Mouse (Mus musculus) stomach, embryonic 15.5 days (tissue): ENCODE data around the gene Cyp24a1. TPM values are rescaled to one million over a fixed set of nuclear protein-coding genes. Genes with fewer than 3 reads are reported as not detected.

Experiments used
- ATAC-seq: fragments of 200-750 bp; cut with Nextera tagmentation; 2 replicates; pipeline ENCODE4 v1.8.0; 2017; ENCODE audit warnings: low read depth, moderate number of reproducible peaks, moderate TSS enrichment; ENCODE audit not compliant: insufficient read depth, low FRiP score
- H3K27ac ChIP-seq: fragments of 300-500 bp; sonication (generic); 2 replicates; pipeline ENCODE4 v1.5.1; 2015; ENCODE audit warnings: mild to moderate bottlenecking, inconsistent platforms
- H3K27me3 ChIP-seq: fragments of 300-500 bp; sonication (generic); replicated peaks from 2 replicates; pipeline ENCODE4 v1.6.1; 2015; ENCODE audit warnings: inconsistent platforms
- H3K36me3 ChIP-seq: fragments of 300-500 bp; sonication (generic); 2 replicates; pipeline ENCODE4 v1.6.1; 2015; ENCODE audit warnings: inconsistent platforms
- H3K4me1 ChIP-seq: fragments of 300-500 bp; sonication (generic); 2 replicates; pipeline ENCODE4 v1.6.1; 2015; ENCODE audit warnings: inconsistent platforms
- H3K4me2 ChIP-seq: fragments of 300-500 bp; sonication (generic); 2 replicates; pipeline ENCODE4 v1.6.1; 2015; ENCODE audit warnings: mild to moderate bottlenecking, inconsistent platforms
- H3K4me3 ChIP-seq: fragments of 300-500 bp; sonication (generic); replicated peaks from 2 replicates; pipeline ENCODE4 v1.5.1; 2015; ENCODE audit warnings: inconsistent platforms
- H3K9ac ChIP-seq: fragments of 300-500 bp; sonication (generic); 2 replicates; pipeline ENCODE4 v1.6.1; 2015; ENCODE audit warnings: inconsistent platforms
- H3K9me3 ChIP-seq: fragments of 300-500 bp; sonication (generic); 2 replicates; pipeline ENCODE4 v1.6.1; 2016; ENCODE audit warnings: inconsistent platforms
- WGBS: fragments of 180-500 bp; shearing (Covaris S2); methylation state at CpG from one replicate; pipeline ENCODE4 v1.1.7; 2015; 5-methylcytosine and 5-hydroxymethylcytosine counted together
- polyA plus RNA-seq: library from polyadenylated mRNA; unstranded; fragments of >200 nt; fragmentation: Nextera tagmentation; extraction: Ambion mirVana; gene quantifications from 2 replicates; pipeline ENCODE4 v1.2.1, GENCODE M21; 2015

Gene Cyp24a1
- polyA plus RNA-seq, 1 experiment from 2014 or later, result not detected

- 61% methylated on average over 26 of the region's 26 CpGs for WGBS
- ATAC-seq, result no peak
- H3K9me3 ChIP-seq, result no peaks in the 10 kb centered on the region
- no peak overlapping the region for H3K4me3 ChIP-seq
- no peaks in the 10 kb centered on the region for H3K4me1 ChIP-seq
- H3K4me2 ChIP-seq, result no peak overlapping the region
- no peaks in the 10 kb centered on the region for H3K36me3 ChIP-seq
- no peak overlapping the region for H3K9ac ChIP-seq
- H3K27me3 ChIP-seq, result peaks cover 22% of the 10 kb centered on the region
- no peak overlapping the region for H3K27ac ChIP-seq
Observed at GRCm38 (mm10) chr2:170487890-170488502, 8.9 kb downstream of the Cyp24a1 start.

- no peak overlapping the region for H3K9ac ChIP-seq
- H3K27ac ChIP-seq, result no peak overlapping the region
- 74% methylated on average over 7 of the region's 7 CpGs for WGBS
- peaks cover 15% of the 10 kb centered on the region for H3K27me3 ChIP-seq
- no peak overlapping the region for H3K4me3 ChIP-seq
- no peak for ATAC-seq
- no peaks in the 10 kb centered on the region for H3K4me1 ChIP-seq
- no peaks in the 10 kb centered on the region for H3K9me3 ChIP-seq
- no peaks in the 10 kb centered on the region for H3K36me3 ChIP-seq
- no peak overlapping the region for H3K4me2 ChIP-seq
Observed at GRCm38 (mm10) chr2:170487202-170487601, 9.7 kb downstream of the Cyp24a1 start.

- no peaks in the 10 kb centered on the region for H3K9me3 ChIP-seq
- H3K4me1 ChIP-seq, result no peaks in the 10 kb centered on the region
- H3K9ac ChIP-seq, result no peak overlapping the region
- H3K4me2 ChIP-seq, result no peak overlapping the region
- no peak overlapping the region for H3K4me3 ChIP-seq
- 66% methylated on average over 11 of the region's 11 CpGs for WGBS
- ATAC-seq, result no peak
- H3K27ac ChIP-seq, result no peak overlapping the region
- H3K36me3 ChIP-seq, result no peaks in the 10 kb centered on the region
- peaks cover 15% of the 10 kb centered on the region; the same call in 1 of the 2 replicates for H3K27me3 ChIP-seq
Observed at GRCm38 (mm10) chr2:170483914-170484313, 13.0 kb downstream of the Cyp24a1 start.

DNA sequence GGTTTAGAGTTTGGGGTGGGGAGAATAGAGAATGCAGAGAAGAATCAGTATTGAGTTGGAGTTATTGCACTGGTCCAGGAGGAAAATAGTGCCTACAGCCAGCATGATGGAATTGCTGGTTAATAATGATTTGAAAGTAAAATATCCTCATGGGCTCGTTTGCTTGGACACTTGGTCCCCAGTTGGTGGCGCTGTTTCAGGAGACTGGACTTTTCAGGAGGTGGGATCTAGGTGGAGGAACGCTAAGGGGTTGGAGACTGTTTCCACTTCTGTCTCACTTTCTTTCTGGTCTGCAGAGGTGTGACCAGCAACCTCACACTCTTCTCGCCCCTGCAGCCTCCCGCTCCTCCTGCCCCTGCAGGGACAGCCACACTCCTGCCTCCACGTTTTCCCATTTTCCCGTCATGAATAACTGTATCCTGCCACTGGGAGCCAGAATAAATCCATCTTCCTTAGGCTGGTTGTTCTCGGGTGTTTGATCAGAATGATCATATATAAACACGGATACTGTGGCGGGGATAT lies 14.9 kb downstream of the Cyp24a1 start:
- no peaks in the 10 kb centered on the region for H3K36me3 ChIP-seq
- no peak overlapping the region for H3K4me3 ChIP-seq
- no peak for ATAC-seq
- H3K9ac ChIP-seq, result no peak overlapping the region
- no peak overlapping the region for H3K27ac ChIP-seq
- no peaks in the 10 kb centered on the region for H3K9me3 ChIP-seq
- no peaks in the 10 kb centered on the region for H3K4me1 ChIP-seq
- peaks cover 15% of the 10 kb centered on the region; the same call in 1 of the 2 replicates for H3K27me3 ChIP-seq
- H3K4me2 ChIP-seq, result no peak overlapping the region
- 51% methylated on average over 10 of the region's 10 CpGs for WGBS

DNA sequence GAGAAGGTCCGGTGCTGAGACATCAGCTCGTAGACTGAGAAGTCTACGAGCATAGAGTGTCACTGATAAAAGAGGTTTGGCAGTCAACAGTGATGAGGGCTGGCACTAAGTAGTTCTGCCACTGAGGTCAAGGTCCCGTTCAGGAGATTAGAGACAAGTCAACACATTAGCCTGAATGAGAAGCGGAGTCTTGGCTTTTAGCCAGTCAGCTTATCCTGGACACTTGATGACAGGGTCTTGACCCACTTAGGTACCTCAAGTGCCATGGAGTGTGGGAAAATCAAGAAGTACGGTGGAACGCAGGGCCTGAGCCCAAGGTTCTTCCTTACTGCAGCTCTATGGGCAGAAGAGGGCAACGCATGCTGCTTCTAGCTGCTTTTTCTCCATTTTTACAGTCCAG lies 20.3 kb downstream of the Cyp24a1 start:
- Histone ChIP-seq H3K27me3 (no peaks in the 10 kb centered on the region), H3K36me3 (no peaks in the 10 kb centered on the region), H3K27ac (no peak overlapping the region), H3K4me1 (no peaks in the 10 kb centered on the region), H3K9me3 (no peaks in the 10 kb centered on the region), H3K4me2 (no peak overlapping the region), H3K9ac (no peak overlapping the region), H3K4me3 (no peak overlapping the region)
- 64% methylated on average over 8 of the region's 8 CpGs for WGBS
- no peak for ATAC-seq

DNA sequence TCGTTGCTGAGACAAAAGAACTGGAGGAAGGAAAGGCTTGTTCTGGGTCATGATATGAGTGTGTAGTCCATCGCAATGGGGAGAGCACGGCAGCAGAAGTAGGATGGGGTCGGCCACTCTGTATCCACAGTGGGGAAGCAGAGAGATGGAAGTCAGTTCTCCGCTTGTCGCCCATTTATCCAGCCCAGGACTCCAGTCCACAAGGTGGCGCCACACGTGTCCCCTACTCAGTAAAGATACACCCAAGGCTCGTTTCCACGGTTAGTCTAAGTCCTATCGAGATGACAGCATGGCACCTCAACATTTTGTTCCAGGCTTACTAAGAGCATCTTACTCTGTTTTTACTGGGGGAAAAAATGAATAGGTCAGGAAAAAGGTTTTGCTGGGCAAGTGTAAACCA lies 20.7 kb downstream of the Cyp24a1 start:
- H3K4me2 ChIP-seq, result no peak overlapping the region
- no peaks in the 10 kb centered on the region for H3K27me3 ChIP-seq
- H3K27ac ChIP-seq, result no peak overlapping the region
- ATAC-seq, result no peak
- H3K4me3 ChIP-seq, result no peak overlapping the region
- WGBS, result 77% methylated on average over 11 of the region's 11 CpGs
- no peak overlapping the region for H3K9ac ChIP-seq
- no peaks in the 10 kb centered on the region for H3K4me1 ChIP-seq
- H3K9me3 ChIP-seq, result no peaks in the 10 kb centered on the region
- no peaks in the 10 kb centered on the region for H3K36me3 ChIP-seq

DNA sequence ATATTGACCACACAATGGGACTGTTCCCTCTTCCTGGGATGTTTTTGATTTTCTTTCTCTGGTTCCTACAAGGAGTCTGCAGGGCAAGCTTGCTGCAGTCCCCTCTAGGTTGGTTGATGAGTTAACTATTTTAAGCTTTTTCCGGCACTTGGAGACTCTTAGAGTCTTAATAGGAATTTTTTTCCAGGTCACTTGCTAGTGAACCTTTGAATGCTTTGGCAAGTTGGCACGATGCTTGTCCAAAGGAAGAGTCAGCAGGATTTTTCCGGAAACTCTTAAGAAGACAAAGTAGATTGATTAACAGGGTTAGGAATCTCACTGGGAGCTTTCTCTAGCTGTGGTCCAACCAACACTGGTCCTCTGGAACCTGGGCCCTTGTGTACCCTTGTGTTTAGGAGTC lies 21.8 kb downstream of the Cyp24a1 start:
- Histone ChIP-seq H3K4me1 (no peaks in the 10 kb centered on the region), H3K9ac (no peak overlapping the region), H3K9me3 (no peaks in the 10 kb centered on the region), H3K27ac (no peak overlapping the region), H3K36me3 (no peaks in the 10 kb centered on the region), H3K27me3 (no peaks in the 10 kb centered on the region), H3K4me2 (no peak overlapping the region), H3K4me3 (no peak overlapping the region)
- 82% methylated on average over 3 of the region's 3 CpGs for WGBS
- no peak for ATAC-seq

- Histone ChIP-seq H3K36me3 (no peaks in the 10 kb centered on the region), H3K9ac (no peak overlapping the region), H3K4me1 (no peaks in the 10 kb centered on the region), H3K27ac (no peak overlapping the region), H3K9me3 (no peaks in the 10 kb centered on the region), H3K4me2 (no peak overlapping the region), H3K4me3 (no peak overlapping the region), H3K27me3 (no peaks in the 10 kb centered on the region)
- WGBS, result 95% methylated on average over 5 of the region's 5 CpGs
- no peak for ATAC-seq
Observed at GRCm38 (mm10) chr2:170474125-170474524, 22.8 kb downstream of the Cyp24a1 start.

GRCm38 (mm10) chr2:170470591-170470990 lies 26.4 kb downstream of the Cyp24a1 start:
- Histone ChIP-seq H3K4me1 (no peaks in the 10 kb centered on the region), H3K4me2 (no peak overlapping the region), H3K9me3 (no peaks in the 10 kb centered on the region), H3K36me3 (no peaks in the 10 kb centered on the region), H3K27me3 (no peaks in the 10 kb centered on the region), H3K27ac (no peak overlapping the region), H3K4me3 (no peak overlapping the region), H3K9ac (no peak overlapping the region)
- WGBS, result 65% methylated on average over 5 of the region's 5 CpGs
- ATAC-seq, result no peak

DNA sequence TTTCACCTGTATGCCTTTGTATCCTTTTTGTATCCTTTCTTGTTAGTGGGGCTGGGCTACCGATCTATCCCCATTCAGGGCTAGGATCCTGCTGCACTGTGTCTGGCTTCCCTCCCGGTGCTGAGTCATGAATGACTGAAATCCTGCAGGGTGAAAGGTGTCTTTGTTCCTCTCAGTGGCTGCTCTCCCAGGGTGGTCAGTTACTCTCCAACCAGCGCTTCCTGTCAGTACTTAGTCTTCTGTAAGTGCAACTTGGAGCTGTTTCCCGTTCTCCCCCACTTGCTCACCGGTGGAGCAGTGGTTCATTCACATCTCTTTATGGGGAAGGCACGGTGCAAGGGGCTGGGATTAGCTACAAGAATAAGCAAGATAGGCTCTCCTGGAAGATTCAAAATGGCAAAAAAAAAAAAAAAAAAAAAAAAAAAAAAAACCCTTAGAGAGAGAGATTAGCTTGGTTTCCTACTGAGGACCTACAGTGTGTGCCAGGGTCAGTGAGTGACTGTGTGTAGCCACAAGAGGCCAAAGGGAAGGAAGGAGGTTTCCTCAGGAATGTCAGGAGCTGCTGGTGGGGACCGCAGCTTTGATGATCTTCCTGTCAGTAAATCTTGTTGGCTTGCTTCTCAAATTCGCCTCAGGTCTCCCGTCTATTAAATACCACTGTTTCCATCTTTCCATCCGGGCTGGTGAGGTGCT lies 27.2 kb downstream of the Cyp24a1 start:
- H3K27ac ChIP-seq, result no peak overlapping the region
- H3K9me3 ChIP-seq, result no peaks in the 10 kb centered on the region
- 10% methylated on average over 10 of the region's 10 CpGs for WGBS
- no peaks in the 10 kb centered on the region for H3K4me1 ChIP-seq
- no peak overlapping the region for H3K9ac ChIP-seq
- ATAC-seq, result peak; percentile 53; the same call in 1 of the 2 replicates
- H3K4me3 ChIP-seq, result no peak overlapping the region
- H3K4me2 ChIP-seq, result no peak overlapping the region
- no peaks in the 10 kb centered on the region for H3K27me3 ChIP-seq
- H3K36me3 ChIP-seq, result no peaks in the 10 kb centered on the region

DNA sequence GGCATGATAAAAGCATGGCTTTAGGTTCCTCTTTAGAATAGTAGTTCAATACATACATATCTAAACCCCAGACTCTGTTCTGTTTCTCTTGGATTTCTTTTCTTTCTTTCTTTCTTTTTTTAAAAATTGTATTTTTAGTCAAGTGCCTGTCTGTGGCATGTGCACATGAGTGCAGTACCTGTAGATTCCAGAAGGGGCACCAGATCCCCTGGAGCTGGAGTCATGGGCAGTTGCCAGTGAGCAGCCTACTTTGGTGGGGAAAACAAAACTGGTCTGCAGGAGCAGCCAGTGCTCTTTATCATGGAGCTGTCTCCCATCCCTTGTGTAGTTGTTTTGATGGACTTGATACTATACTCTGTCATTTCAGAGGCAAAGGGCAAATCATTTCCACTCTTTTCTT lies 28.9 kb downstream of the Cyp24a1 start:
- ATAC-seq, result no peak

DNA sequence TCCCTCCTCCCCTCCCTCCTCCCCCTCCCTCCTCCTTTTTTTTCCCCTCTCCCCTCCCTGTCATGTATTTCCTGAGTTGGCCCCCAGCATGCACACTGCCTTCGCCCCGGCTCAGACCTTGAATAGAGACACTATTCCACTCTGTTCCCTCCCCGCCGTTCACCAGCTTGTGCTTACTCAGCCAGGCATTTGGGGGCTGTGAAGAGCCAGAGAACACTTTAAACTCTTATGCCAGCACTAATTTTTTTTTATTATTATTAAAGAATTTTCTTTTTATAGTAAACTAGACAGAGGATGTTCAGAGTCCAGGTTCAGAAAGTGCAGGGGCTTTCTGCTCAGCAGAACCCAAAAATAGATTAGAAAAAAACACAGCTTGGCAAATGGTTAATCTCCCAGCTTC lies 32.1 kb downstream of the Cyp24a1 start:
- no peak overlapping the region for H3K27ac ChIP-seq
- 47% methylated on average over 2 of the region's 4 CpGs for WGBS
- no peak overlapping the region for H3K9ac ChIP-seq
- no peak for ATAC-seq
- no peaks in the 10 kb centered on the region for H3K9me3 ChIP-seq
- no peak overlapping the region for H3K4me2 ChIP-seq
- no peaks in the 10 kb centered on the region for H3K36me3 ChIP-seq
- H3K27me3 ChIP-seq, result no peaks in the 10 kb centered on the region
- H3K4me3 ChIP-seq, result no peak overlapping the region
- H3K4me1 ChIP-seq, result no peaks in the 10 kb centered on the region

More for the DNA sequence above, 28.9 kb downstream of the Cyp24a1 start:
- Histone ChIP-seq H3K4me3 (no peak overlapping the region), H3K4me1 (no peaks in the 10 kb centered on the region), H3K27ac (no peak overlapping the region), H3K36me3 (no peaks in the 10 kb centered on the region), H3K9ac (no peak overlapping the region), H3K9me3 (no peaks in the 10 kb centered on the region), H3K4me2 (no peak overlapping the region), H3K27me3 (no peaks in the 10 kb centered on the region)
